Mouse (Mus musculus) MEL (cell line): Measurements from ENCODE around the gene Ssc4d. TPM values are rescaled to one million over a fixed set of nuclear protein-coding genes. Genes with fewer than 3 reads are reported as not detected.

Source experiments
- DNase-seq: peaks from one replicate; pipeline ENCODE4 v3.0.0; 2011; ENCODE audit warnings: low read depth, low spot score
- H3K27ac ChIP-seq: 2 replicates; pipeline ENCODE4 v1.5.1; 2012; ENCODE audit warnings: low read depth, mild to moderate bottlenecking, control low read depth, low read length, moderate library complexity; ENCODE audit not compliant: control insufficient read depth
- H3K27me3 ChIP-seq, 2 experiments: fragments of 150-350 bp in 1 of 2; sonication (generic) in 1 of 2; 2 replicates each; pipeline ENCODE4 v1.6.1; 2012; ENCODE audit warnings: low read length in 2 of 2, mild to moderate bottlenecking in 2 of 2, improper control_type of control experiment in 1 of 2, moderate library complexity in 1 of 2; ENCODE audit not compliant: insufficient read depth in 2 of 2, control insufficient read depth in 1 of 2
- H3K36me3 ChIP-seq, 2 experiments: 2 replicates each; pipeline ENCODE4 v1.6.1; 2012 to 2014; ENCODE audit warnings: low read length in 2 of 2, improper control_type of control experiment in 1 of 2, inconsistent platforms in 1 of 2, mild to moderate bottlenecking in 1 of 2; ENCODE audit not compliant: insufficient read depth in 2 of 2, control insufficient read depth in 1 of 2
- H3K4me1 ChIP-seq, 2 experiments: fragments of 150-350 bp in 1 of 2; sonication (generic) in 1 of 2; 2 replicates each; pipeline ENCODE4 v1.6.1; 2012; ENCODE audit warnings: low read length in 2 of 2, improper control_type of control experiment in 1 of 2, mild to moderate bottlenecking in 1 of 2; ENCODE audit not compliant: insufficient read depth in 2 of 2, control insufficient read depth in 1 of 2
- H3K4me3 ChIP-seq, 2 experiments: fragments of 150-350 bp in 1 of 2; sonication (generic) in 1 of 2; 2 replicates each; pipeline ENCODE4 v1.5.1; 2012; ENCODE audit warnings: low read depth in 2 of 2, low read length in 2 of 2, mild to moderate bottlenecking in 2 of 2, moderate library complexity in 2 of 2, control low read depth in 1 of 2, improper control_type of control experiment in 1 of 2; ENCODE audit not compliant: control insufficient read depth in 1 of 2, insufficient read depth in 1 of 2
- H3K79me2 ChIP-seq: 2 replicates; pipeline ENCODE4 v1.6.1; 2012; ENCODE audit warnings: mild to moderate bottlenecking, low read length, moderate library complexity; ENCODE audit not compliant: control insufficient read depth, poor library complexity, insufficient read depth
- H3K9ac ChIP-seq: 2 replicates; pipeline ENCODE4 v1.6.1; 2012; ENCODE audit warnings: low read depth, mild to moderate bottlenecking, control low read depth, low read length, moderate library complexity; ENCODE audit not compliant: control insufficient read depth, poor library complexity, severe bottlenecking
- H3K9me3 ChIP-seq: fragments of 150-350 bp; sonication (generic); replicated peaks from 2 replicates; pipeline ENCODE4 v1.6.1; 2012; ENCODE audit warnings: mild to moderate bottlenecking, low read length, improper control_type of control experiment, moderate library complexity; ENCODE audit not compliant: insufficient read depth
- CHD1 ChIP-seq: IDR thresholded peaks from 2 replicates; pipeline ENCODE4 v1.6.1; 2012; ENCODE audit warnings: low read depth, mild to moderate bottlenecking, inconsistent platforms, low read length, improper control_type of control experiment
- CHD2 ChIP-seq: IDR thresholded peaks from 2 replicates; pipeline ENCODE4 v1.6.1; 2011; ENCODE audit warnings: low read length, improper control_type of control experiment
- CTCF ChIP-seq, 3 experiments: IDR thresholded peaks in 2 of 3; conservative IDR thresholded peaks in 1 of 3; 2 replicates each; pipeline ENCODE4 v1.5.1; 2011 to 2012; ENCODE audit warnings: low read length in 3 of 3, low read depth in 2 of 3, mild to moderate bottlenecking in 2 of 3, improper control_type of control experiment in 1 of 3, inconsistent platforms in 1 of 3, mixed read lengths in 1 of 3, moderate library complexity in 1 of 3; ENCODE audit not compliant: control insufficient read depth in 1 of 3, insufficient read depth in 1 of 3, poor library complexity in 1 of 3, severe bottlenecking in 1 of 3
- KAT2A ChIP-seq: conservative IDR thresholded peaks from 2 replicates; pipeline ENCODE4 v1.6.1; 2012; ENCODE audit warnings: low read depth, low read length, improper control_type of control experiment, inconsistent platforms
- MAFK ChIP-seq: IDR thresholded peaks from 2 replicates; pipeline ENCODE4 v1.6.1; 2011; ENCODE audit warnings: low read depth, mild to moderate bottlenecking, low read length, improper control_type of control experiment, borderline replicate concordance
- MAX ChIP-seq: IDR thresholded peaks from 2 replicates; pipeline ENCODE4 v1.6.1; 2011; ENCODE audit warnings: low read length, improper control_type of control experiment
- MEF2A ChIP-seq: IDR thresholded peaks from 2 replicates; pipeline ENCODE4 v1.6.1; 2014; ENCODE audit warnings: low read depth, mild to moderate bottlenecking, inconsistent platforms, low read length, improper control_type of control experiment; ENCODE audit not compliant: poor library complexity, insufficient replicate concordance, severe bottlenecking; ENCODE audit errors: extremely low read depth
- MXI1 ChIP-seq: IDR thresholded peaks from 2 replicates; pipeline ENCODE4 v1.6.1; 2011; ENCODE audit warnings: mild to moderate bottlenecking, low read depth, low read length, improper control_type of control experiment
- MYB ChIP-seq: IDR thresholded peaks from 2 replicates; pipeline ENCODE4 v1.6.1; 2011; ENCODE audit warnings: mild to moderate bottlenecking, low read depth, low read length, improper control_type of control experiment
- POLR2A ChIP-seq, 2 experiments: IDR thresholded peaks; 2 replicates each; pipeline ENCODE4 v1.6.1; 2011 to 2012; ENCODE audit warnings: low read length in 2 of 2, mild to moderate bottlenecking in 2 of 2, control low read depth in 1 of 2, improper control_type of control experiment in 1 of 2, low read depth in 1 of 2, moderate library complexity in 1 of 2; ENCODE audit not compliant: control insufficient read depth in 1 of 2, insufficient read depth in 1 of 2, poor library complexity in 1 of 2
- RCOR1 ChIP-seq: IDR thresholded peaks from 2 replicates; pipeline ENCODE4 v1.6.1; 2012; ENCODE audit warnings: low read depth, mild to moderate bottlenecking, inconsistent platforms, low read length, improper control_type of control experiment
- TBP ChIP-seq: IDR thresholded peaks from 2 replicates; pipeline ENCODE4 v1.8.0; 2011; ENCODE audit warnings: low read depth, low read length, improper control_type of control experiment
- TCF12 ChIP-seq: IDR thresholded peaks from 2 replicates; pipeline ENCODE4 v1.6.1; 2014; ENCODE audit warnings: low read depth, mild to moderate bottlenecking, inconsistent platforms, low read length, improper control_type of control experiment, moderate library complexity
- UBTF ChIP-seq: IDR thresholded peaks from 2 replicates; pipeline ENCODE4 v1.6.1; 2012; ENCODE audit warnings: low read depth, mild to moderate bottlenecking, inconsistent platforms, low read length, improper control_type of control experiment, moderate library complexity, borderline replicate concordance; ENCODE audit not compliant: insufficient read depth
- USF2 ChIP-seq, 2 experiments: IDR thresholded peaks; 2 replicates each; pipeline ENCODE4 v1.6.1; 2011 to 2012; ENCODE audit warnings: improper control_type of control experiment in 2 of 2, low read length in 2 of 2, borderline replicate concordance in 1 of 2, inconsistent platforms in 1 of 2, low read depth in 1 of 2, mild to moderate bottlenecking in 1 of 2; ENCODE audit not compliant: insufficient read depth in 1 of 2
- ZC3H11A ChIP-seq: IDR thresholded peaks from 2 replicates; pipeline ENCODE4 v1.6.1; 2012; ENCODE audit warnings: low read depth, mild to moderate bottlenecking, inconsistent platforms, low read length, improper control_type of control experiment
- ZKSCAN1 ChIP-seq: IDR thresholded peaks from 2 replicates; pipeline ENCODE4 v1.6.1; 2012; ENCODE audit warnings: low read depth, mild to moderate bottlenecking, inconsistent platforms, low read length, improper control_type of control experiment, moderate library complexity
- polyA plus RNA-seq, 2 experiments: library from polyadenylated mRNA; stranded (reverse) in 1 of 2; unstranded in 1 of 2; fragments of >175 nt in 1 of 2; fragments of >200 nt in 1 of 2; gene quantifications; 2 replicates each; pipeline versions ENCODE4 v1.2.1 to v1.2.4; 2012; ENCODE audit warnings: low replicate concordance in 2 of 2, low read depth in 1 of 2; ENCODE audit not compliant: insufficient read length in 2 of 2, insufficient read depth in 1 of 2, missing spikeins in 1 of 2
- total RNA-seq: library from RNA; depleted of rRNA; stranded (reverse); fragments of 300-350 nt; gene quantifications from 2 replicates; pipeline ENCODE4 v1.2.3, GENCODE M21; 2012

Gene Ssc4d
- total and polyA plus RNA-seq, 3 experiments = 1.1 to 2.1 TPM; not detected in 1

DNA sequence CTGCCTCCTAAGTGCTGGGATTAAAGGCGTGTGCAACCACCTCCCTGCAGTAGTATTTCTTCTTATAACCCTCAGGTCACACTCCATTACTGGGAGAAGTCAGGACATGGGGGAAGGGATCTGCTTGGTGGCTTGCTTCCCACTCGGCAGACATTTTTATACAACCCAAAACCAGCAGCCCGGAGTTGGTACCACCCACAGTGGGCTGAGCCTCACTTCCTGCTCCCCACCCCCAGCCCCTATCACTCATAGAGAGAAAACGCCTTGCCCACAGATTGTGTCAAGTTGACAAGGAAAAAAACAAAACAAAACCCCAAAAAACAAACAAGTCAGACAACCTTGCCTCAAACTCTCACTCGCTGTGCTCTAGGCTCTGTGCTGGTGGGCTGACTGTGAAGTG lies 61.1 kb downstream of the Ssc4d start:
- Histone ChIP-seq H3K4me1 (no peaks in the 10 kb centered on the region; a peak in 1 of 4 replicates), H3K36me3 (peaks cover 5 to 33% of the 10 kb centered on the region in 2 experiments), H3K79me2 (peaks cover 53% of the 10 kb centered on the region), H3K27ac (no peak overlapping the region), H3K9ac (no peak overlapping the region), H3K27me3 (no peaks in the 10 kb centered on the region), H3K4me3 (no peak overlapping the region), H3K9me3 (no peaks in the 10 kb centered on the region)
- no peak for DNase-seq
- no peak for TF ChIP-seq UBTF
- no peak for TF ChIP-seq CHD2
- TF ChIP-seq TBP = no peak
- no peak for TF ChIP-seq TCF12
- TF ChIP-seq CTCF (IDR thresholded peaks at IDR 0.05 in 2 of 3, conservative IDR thresholded peaks at IDR 0.05 in 1 of 3; ENCODE audit: control insufficient read depth in 1 of 3, insufficient read depth in 1 of 3, low read depth in 2 of 3, low read length in 3 of 3, poor library complexity in 1 of 3, severe bottlenecking in 1 of 3) = no peak
- TF ChIP-seq RCOR1 = no peak
- no peak for TF ChIP-seq KAT2A
- TF ChIP-seq MEF2A = no peak
- TF ChIP-seq USF2 (IDR thresholded peaks at IDR 0.05; ENCODE audit: borderline replicate concordance in 1 of 2, insufficient read depth in 1 of 2, low read depth in 1 of 2, low read length in 2 of 2) = no peak
- TF ChIP-seq POLR2A (IDR thresholded peaks at IDR 0.05; ENCODE audit: control insufficient read depth in 1 of 2, insufficient read depth in 1 of 2, low read depth in 1 of 2, low read length in 2 of 2, poor library complexity in 1 of 2) = no peak

DNA sequence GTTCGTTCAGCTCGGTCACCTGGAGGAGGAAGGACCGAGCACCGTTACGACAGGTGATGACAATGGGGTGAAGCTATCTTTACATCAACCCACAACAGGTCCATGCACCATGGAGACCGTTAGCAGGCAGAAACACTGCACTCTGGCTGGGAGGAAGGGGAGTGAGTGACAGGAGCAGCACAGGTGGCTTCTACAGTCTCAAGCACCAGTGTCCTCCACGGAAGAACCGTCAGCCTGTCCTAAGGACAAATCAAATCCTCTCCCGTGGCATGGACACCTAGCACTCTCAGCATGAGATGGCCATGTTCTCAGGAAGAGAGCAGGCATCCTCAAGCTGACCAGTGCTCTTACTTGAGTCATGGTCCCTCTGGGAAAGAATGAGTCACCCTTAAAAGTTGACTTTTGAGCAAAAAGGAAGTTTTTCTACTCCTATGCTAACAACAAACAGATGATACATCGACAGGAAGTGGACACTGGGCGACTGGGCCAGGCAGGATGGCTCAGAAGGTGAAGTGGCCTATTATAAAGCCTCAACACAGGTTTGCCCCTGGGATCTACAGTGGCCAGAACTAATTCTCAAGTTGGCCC lies 62.6 kb downstream of the Ssc4d start:
- H3K36me3 ChIP-seq = peaks cover 5 to 28% of the 10 kb centered on the region in 2 experiments
- no peaks in the 10 kb centered on the region; a peak in 1 of 4 replicates for H3K4me1 ChIP-seq
- TF ChIP-seq CTCF (IDR thresholded peaks at IDR 0.05 in 2 of 3, conservative IDR thresholded peaks at IDR 0.05 in 1 of 3; ENCODE audit: control insufficient read depth in 1 of 3, insufficient read depth in 1 of 3, low read depth in 2 of 3, low read length in 3 of 3, poor library complexity in 1 of 3, severe bottlenecking in 1 of 3) (no peak), MAFK (no peak), ZKSCAN1 (no peak), MYB (no peak), KAT2A (no peak), CHD1 (no peak), POLR2A (IDR thresholded peaks at IDR 0.05; ENCODE audit: control insufficient read depth in 1 of 2, insufficient read depth in 1 of 2, low read depth in 1 of 2, low read length in 2 of 2, poor library complexity in 1 of 2) (no peak), MAX (no peak), RCOR1 (no peak), USF2 (IDR thresholded peaks at IDR 0.05; ENCODE audit: borderline replicate concordance in 1 of 2, insufficient read depth in 1 of 2, low read depth in 1 of 2, low read length in 2 of 2) (no peak), MXI1 (no peak), ZC3H11A (no peak)

More for the DNA sequence above, 62.6 kb downstream of the Ssc4d start:
- DNase-seq = no peak
- no peaks in the 10 kb centered on the region for H3K27me3 ChIP-seq
- H3K27ac ChIP-seq = no peak overlapping the region
- no peaks in the 10 kb centered on the region for H3K9me3 ChIP-seq
- no peak overlapping the region for H3K9ac ChIP-seq
- peaks cover 39% of the 10 kb centered on the region for H3K79me2 ChIP-seq
- H3K4me3 ChIP-seq = no peak overlapping the region
